Mouse (Mus musculus): ENCODE data around the gene Capsl.

GRCm38 (mm10) chr15:9421163-9421562 lies 14.7 kb upstream of the Capsl start:
- no peak for TF ChIP-seq CTCF (IDR thresholded peaks at IDR 0.05; ENCODE audit: low read depth)
- TF ChIP-seq EP300 (IDR thresholded peaks at IDR 0.05; ENCODE audit: low read depth) = no peak
